Mouse (Mus musculus) heart, postnatal 0 days (tissue): Measurements from ENCODE around the gene Ccdc88c. TPM values are rescaled to one million over a fixed set of nuclear protein-coding genes. Genes with fewer than 3 reads are reported as not detected.
A peak's percentile ranks its signal among the peaks of the same experiment; 100 is the strongest.

ENCODE experiments used
- ATAC-seq: fragments of 200-750 bp; cut with Nextera tagmentation; 2 replicates; pipeline ENCODE4 v1.8.0; 2017; ENCODE audit warnings: low read depth, moderate number of reproducible peaks, moderate library complexity; ENCODE audit not compliant: insufficient read depth
- DNase-seq: peaks from one replicate; pipeline ENCODE4 v3.0.0-alpha.2; 2016; ENCODE audit warnings: low spot score
- H3K27ac ChIP-seq: fragments of 300-500 bp; sonication (generic); 2 replicates; pipeline ENCODE4 v1.5.1; 2014; ENCODE audit warnings: low read depth, mild to moderate bottlenecking
- H3K27me3 ChIP-seq: fragments of 300-500 bp; sonication (generic); 2 replicates; pipeline ENCODE4 v1.6.1; 2014; ENCODE audit warnings: low read length, mixed read lengths; ENCODE audit not compliant: control insufficient read depth, insufficient read depth
- H3K36me3 ChIP-seq: fragments of 300-500 bp; sonication (generic); replicated peaks from 2 replicates; pipeline ENCODE4 v1.6.1; 2014; ENCODE audit warnings: low read length, mixed read lengths; ENCODE audit not compliant: control insufficient read depth, insufficient read depth
- H3K4me1 ChIP-seq: fragments of 300-500 bp; sonication (generic); 2 replicates; pipeline ENCODE4 v1.6.1; 2014; ENCODE audit warnings: antibody characterized with exemption; ENCODE audit not compliant: control insufficient read depth, insufficient read depth
- H3K4me2 ChIP-seq: fragments of 300-500 bp; sonication (generic); 2 replicates; pipeline ENCODE4 v1.6.1; 2014; ENCODE audit warnings: low read depth, mild to moderate bottlenecking, low read length, moderate library complexity
- H3K4me3 ChIP-seq: fragments of 300-500 bp; sonication (generic); 2 replicates; pipeline ENCODE4 v1.5.1; 2014; ENCODE audit warnings: low read depth, low read length
- H3K9ac ChIP-seq: fragments of 300-500 bp; sonication (generic); replicated peaks from 2 replicates; pipeline ENCODE4 v1.6.1; 2014; ENCODE audit warnings: low read depth, low read length, mixed read lengths
- H3K9me3 ChIP-seq: fragments of 300-500 bp; sonication (generic); replicated peaks from 2 replicates; pipeline ENCODE4 v1.6.1; 2016; ENCODE audit warnings: low read length; ENCODE audit not compliant: control insufficient read depth
- CTCF ChIP-seq: IDR thresholded peaks from 2 replicates; pipeline ENCODE4 v1.5.1; 2016; ENCODE audit warnings: antibody characterized with exemption, control low read depth, low read depth
- EP300 ChIP-seq: IDR thresholded peaks from 2 replicates; pipeline ENCODE4 v1.6.1; 2016; ENCODE audit warnings: antibody characterized with exemption, low read depth
- WGBS: fragments of 180-500 bp; shearing (Covaris S2); extraction: QIAGEN DNeasy Blood & Tissue Kit; methylation state at CpG from one replicate; pipeline ENCODE4 v1.1.7; 2014; 5-methylcytosine and 5-hydroxymethylcytosine counted together
- polyA plus RNA-seq: library from polyadenylated mRNA; unstranded; fragments of >200 nt; fragmentation: Nextera tagmentation; extraction: Ambion mirVana; gene quantifications from 2 replicates; pipeline ENCODE4 v1.2.1, GENCODE M21; 2015
- total RNA-seq: library from RNA; depleted of rRNA; stranded (reverse); fragments of >200 nt; gene quantifications from 2 replicates; pipeline ENCODE4 v1.2.3, GENCODE M21; 2014; ENCODE audit warnings: low replicate concordance

Ccdc88c gene
- total and polyA plus RNA-seq, 2 experiments from 2014 or later, result 1.6 to 4.7 TPM

GRCm38 (mm10) chr12:101066329-101066728 is 37.5 kb upstream of the Ccdc88c start:
- H3K9ac ChIP-seq, result no peak overlapping the region
- no peaks in the 10 kb centered on the region for H3K27me3 ChIP-seq
- no peak for DNase-seq
- 89% methylated on average over 1 of the region's 1 CpGs for WGBS
- 0 out of 2 replicates have a peak overlapping the region, but pooled peaks have one; percentile 2 for H3K27ac ChIP-seq
- ATAC-seq, result no peak
- no peak overlapping the region for H3K4me3 ChIP-seq
- no peak overlapping the region for H3K4me2 ChIP-seq
- no peaks in the 10 kb centered on the region for H3K9me3 ChIP-seq
- peaks cover 34% of the 10 kb centered on the region for H3K36me3 ChIP-seq
- no peak for TF ChIP-seq CTCF
- peaks cover 5% of the 10 kb centered on the region; the same call in 1 of the 2 replicates for H3K4me1 ChIP-seq

GRCm38 (mm10) chr12:101039956-101040355 is 11.1 kb upstream of the Ccdc88c start:
- Histone ChIP-seq H3K27me3 (no peaks in the 10 kb centered on the region), H3K36me3 (peaks cover 60% of the 10 kb centered on the region)

GRCm38 (mm10) chr12:101028247-101028953 is 456 bp downstream of the Ccdc88c start:
- no peaks in the 10 kb centered on the region for H3K36me3 ChIP-seq
- H3K4me2 ChIP-seq, result peak overlapping the region; percentile 97
- ATAC-seq, result no peak; the same call in 1 of the 2 replicates
- DNase-seq, result peak; percentile 43
- peak overlapping the region; percentile 33 for H3K27ac ChIP-seq
- WGBS, result 2% methylated on average over 51 of the region's 67 CpGs
- no peaks in the 10 kb centered on the region for H3K4me1 ChIP-seq
- H3K27me3 ChIP-seq, result peaks cover 22% of the 10 kb centered on the region
- TF ChIP-seq EP300 (no peak), CTCF (no peak)
- H3K4me3 ChIP-seq, result peak overlapping the region; percentile 58
- H3K9me3 ChIP-seq, result no peaks in the 10 kb centered on the region
- peak overlapping the region; percentile 41 for H3K9ac ChIP-seq

More at GRCm38 (mm10) chr12:101039956-101040355, 11.1 kb upstream of the Ccdc88c start:
- no peak overlapping the region for H3K4me2 ChIP-seq
- no peak overlapping the region for H3K4me3 ChIP-seq
- H3K9me3 ChIP-seq, result no peaks in the 10 kb centered on the region
- no peaks in the 10 kb centered on the region for H3K4me1 ChIP-seq
- TF ChIP-seq EP300 (no peak), CTCF (no peak)
- ATAC-seq, result no peak
- H3K9ac ChIP-seq, result no peak overlapping the region
- DNase-seq, result no peak
- H3K27ac ChIP-seq, result no peak overlapping the region

- H3K27ac ChIP-seq, result no peak overlapping the region
- no peaks in the 10 kb centered on the region for H3K36me3 ChIP-seq
- peaks cover 22% of the 10 kb centered on the region for H3K27me3 ChIP-seq
- no peaks in the 10 kb centered on the region for H3K9me3 ChIP-seq
- ATAC-seq, result no peak
- no peak for DNase-seq
- H3K9ac ChIP-seq, result 0 out of 2 replicates have a peak overlapping the region, but pooled peaks have one; percentile 41
- H3K4me2 ChIP-seq, result peak overlapping the region; percentile 97
- peak overlapping the region; percentile 58 for H3K4me3 ChIP-seq
- no peaks in the 10 kb centered on the region for H3K4me1 ChIP-seq
- 11% methylated on average over 19 of the region's 19 CpGs for WGBS
- no peak for TF ChIP-seq EP300
- no peak for TF ChIP-seq CTCF
Observed at GRCm38 (mm10) chr12:101027451-101028246, 1.2 kb downstream of the Ccdc88c start.

GRCm38 (mm10) chr12:101026946-101027345 is 1.9 kb downstream of the Ccdc88c start:
- DNase-seq, result no peak
- Histone ChIP-seq H3K4me1 (no peaks in the 10 kb centered on the region), H3K9ac (no peak overlapping the region), H3K36me3 (no peaks in the 10 kb centered on the region), H3K4me3 (peak overlapping the region; percentile 58; the same call in 1 of the 2 replicates), H3K27me3 (peaks cover 22% of the 10 kb centered on the region), H3K4me2 (peak overlapping the region; percentile 97; the same call in 1 of the 2 replicates), H3K27ac (no peak overlapping the region), H3K9me3 (no peaks in the 10 kb centered on the region)
- ATAC-seq, result no peak
- 34% methylated on average over 14 of the region's 14 CpGs for WGBS
- TF ChIP-seq CTCF, result no peak
- no peak for TF ChIP-seq EP300
